Mouse (Mus musculus) G1E (cell line): ENCODE data around the gene Rsph14.

Source experiments
- CTCF ChIP-seq: IDR thresholded peaks from 2 replicates; pipeline ENCODE4 v1.5.1; 2012; ENCODE audit warnings: low read depth, low read length, inconsistent platforms, mixed read lengths
- GATA1 ChIP-seq: IDR thresholded peaks from 2 replicates; pipeline ENCODE4 v1.6.1; 2012; ENCODE audit warnings: borderline replicate concordance, low read length, inconsistent platforms, mixed read lengths
- GATA2 ChIP-seq: IDR thresholded peaks from 2 replicates; pipeline ENCODE4 v1.6.1; 2012; ENCODE audit warnings: low read depth, low read length, inconsistent platforms, borderline replicate concordance
- POLR2AphosphoS5 ChIP-seq: IDR thresholded peaks from 2 replicates; pipeline ENCODE4 v1.6.1; 2012; ENCODE audit warnings: low read depth, low read length, inconsistent platforms; ENCODE audit not compliant: insufficient replicate concordance

- TF ChIP-seq CTCF, result no peak
- no peak for TF ChIP-seq GATA1
- TF ChIP-seq POLR2AphosphoS5, result no peak
- no peak for TF ChIP-seq GATA2
Measured at GRCm38 (mm10) chr10:75059396-75059795, 27.0 kb upstream of the Rsph14 start.
